Mouse (Mus musculus): Measurements from ENCODE around the gene Olfr1472. TPM values are rescaled to one million over a fixed set of nuclear protein-coding genes. Genes with fewer than 3 reads are reported as not detected.
"Not testable (repeated sequence)": the region's sequence is repeated elsewhere in the genome, so short reads cannot be mapped to it uniquely, and the experiment has no call there.

The Olfr1472 gene
- polyA plus RNA-seq (2016; fragmentation: Nextera tagmentation; extraction: Ambion mirVana): not detected in 2 replicates

DNA sequence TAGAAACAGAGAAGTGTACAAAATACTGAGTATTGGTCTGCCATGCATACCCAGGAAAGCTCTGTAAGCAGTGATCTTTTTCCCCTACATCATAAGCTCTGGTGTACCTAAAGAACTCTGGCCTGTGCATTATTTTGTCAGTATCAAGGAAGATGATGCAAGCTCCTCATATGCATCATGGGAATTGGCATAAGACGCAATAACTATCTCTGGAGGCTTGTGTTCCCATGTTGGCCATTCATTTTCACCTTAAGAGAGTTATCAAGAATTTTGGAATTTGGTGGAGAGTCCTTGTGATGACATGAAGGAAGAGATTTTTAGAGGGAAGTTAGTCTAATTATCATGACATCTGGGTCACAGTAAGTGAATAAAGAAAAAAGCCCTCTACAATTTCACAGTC, at the start of gene Olfr1472:
Gene Olfr1472, minus strand, starts transcription at position 101 of the 400 bp plus-strand sequence.
- ATAC-seq (ENCODE audit: insufficient number of reproducible peaks, low FRiP score): no peak
- no peak within 1 kb of the TSS for H3K4me2 ChIP-seq
- no peaks in the 10 kb centered on the region for H3K4me1 ChIP-seq (replicated peaks)
- H3K27me3 ChIP-seq (replicated peaks): no peaks in the 10 kb centered on the region
- 65% methylated on average over 1 of the region's 1 CpGs for WGBS
- no peak within 1 kb of the TSS for H3K27ac ChIP-seq (ENCODE audit: poor library complexity, severe bottlenecking)
- H3K9me3 ChIP-seq (replicated peaks): peaks cover 22% of the 10 kb centered on the region; the same call in 1 of the 2 replicates
- H3K36me3 ChIP-seq: no peaks in the 10 kb centered on the region
- H3K4me3 ChIP-seq: no peak within 1 kb of the TSS
- no peak within 1 kb of the TSS for H3K9ac ChIP-seq

- WGBS: 68% methylated on average over 3 of the region's 3 CpGs
- H3K4me3 ChIP-seq: no peak within 1 kb of the TSS
- no peak within 1 kb of the TSS for H3K9ac ChIP-seq
- peaks cover 16% of the 10 kb centered on the region for H3K9me3 ChIP-seq (replicated peaks)
- no peaks in the 10 kb centered on the region for H3K4me1 ChIP-seq (replicated peaks)
- H3K27me3 ChIP-seq (replicated peaks): no peaks in the 10 kb centered on the region
- no peak within 1 kb of the TSS for H3K27ac ChIP-seq (ENCODE audit: poor library complexity, severe bottlenecking)
- no peak within 1 kb of the TSS for H3K4me2 ChIP-seq
- ATAC-seq (ENCODE audit: insufficient number of reproducible peaks, low FRiP score): no peak
- no peaks in the 10 kb centered on the region for H3K36me3 ChIP-seq
These were observed 44.4 kb upstream of the Olfr1472 start, which contains the start of gene Olfr1477 for GRCm38 (mm10) chr19:13500246-13500645. TSS of gene Olfr1477 (plus strand) at chr19:13500546.

GRCm38 (mm10) chr19:13480096-13480495, 24.2 kb upstream of the Olfr1472 start, which contains the start of gene Olfr1475:
TSS of gene Olfr1475 (minus strand) at chr19:13480196.
- no peak within 1 kb of the TSS for H3K9ac ChIP-seq

DNA sequence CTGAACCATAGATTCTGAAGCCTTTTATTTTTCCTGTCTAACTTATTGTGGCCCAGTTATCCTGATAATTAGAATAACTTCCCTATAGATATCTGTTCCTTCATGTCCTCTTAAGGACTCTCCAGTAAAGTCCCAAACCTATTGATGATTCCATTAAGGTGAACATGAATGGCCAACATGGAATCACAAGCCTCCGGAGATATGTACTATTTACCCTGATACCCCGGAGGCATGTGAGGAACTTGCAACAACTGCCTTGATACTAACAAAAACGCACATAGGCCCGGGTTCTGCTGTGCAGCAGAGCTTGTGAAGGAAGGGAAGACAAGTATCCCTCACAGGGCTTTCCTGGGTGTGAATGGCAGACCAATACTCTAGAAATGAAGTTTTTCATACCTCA, 13.4 kb upstream of the Olfr1472 start, which contains the start of gene Olfr1474:
Gene Olfr1474, plus strand, starts transcription at position 301 of the 400 bp plus-strand sequence.
- not testable (repeated sequence) for H3K27ac ChIP-seq (ENCODE audit: poor library complexity, severe bottlenecking); H3K9me3 ChIP-seq (replicated peaks); H3K4me1 ChIP-seq (replicated peaks); H3K4me3 ChIP-seq; H3K27me3 ChIP-seq (replicated peaks); H3K4me2 ChIP-seq; ATAC-seq (ENCODE audit: insufficient number of reproducible peaks, low FRiP score); H3K36me3 ChIP-seq; H3K9ac ChIP-seq
- WGBS: 67% methylated on average over 4 of the region's 4 CpGs

More at GRCm38 (mm10) chr19:13480096-13480495, 24.2 kb upstream of the Olfr1472 start, which contains the start of gene Olfr1475:
- no peak within 1 kb of the TSS for H3K27ac ChIP-seq (ENCODE audit: poor library complexity, severe bottlenecking)
- H3K36me3 ChIP-seq: no peaks in the 10 kb centered on the region
- H3K4me2 ChIP-seq: no peak within 1 kb of the TSS
- no peak within 1 kb of the TSS for H3K4me3 ChIP-seq
- H3K9me3 ChIP-seq (replicated peaks): no peaks in the 10 kb centered on the region
- H3K27me3 ChIP-seq (replicated peaks): no peaks in the 10 kb centered on the region
- no peaks in the 10 kb centered on the region for H3K4me1 ChIP-seq (replicated peaks)
- ATAC-seq (ENCODE audit: insufficient number of reproducible peaks, low FRiP score): no peak

DNA sequence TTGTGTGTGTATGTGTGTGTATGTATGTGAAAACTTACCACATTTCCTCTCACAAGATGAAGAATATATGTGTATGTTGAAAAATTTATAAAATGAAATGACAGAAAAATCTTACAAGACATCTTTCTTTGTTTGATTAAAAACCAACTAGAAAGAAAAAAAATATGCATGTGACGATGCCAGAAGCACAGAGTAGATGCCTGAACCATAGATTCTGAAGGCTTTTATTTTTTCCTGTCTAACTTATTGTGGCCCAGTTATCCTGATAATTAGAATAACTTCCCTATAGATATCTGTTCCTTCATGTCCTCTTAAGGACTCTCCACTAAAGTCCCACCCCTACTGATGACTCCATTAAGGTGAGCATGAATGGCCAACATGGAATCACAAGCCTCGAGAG, 12.8 kb downstream of the Olfr1472 start, which contains the start of gene Olfr1471:
Gene Olfr1471, plus strand, starts transcription at position 301 of the 400 bp plus-strand sequence.
- not testable (repeated sequence) for H3K36me3 ChIP-seq; H3K9ac ChIP-seq; ATAC-seq (ENCODE audit: insufficient number of reproducible peaks, low FRiP score); H3K4me2 ChIP-seq; H3K4me1 ChIP-seq (replicated peaks); H3K27me3 ChIP-seq (replicated peaks); H3K4me3 ChIP-seq; H3K27ac ChIP-seq (ENCODE audit: poor library complexity, severe bottlenecking); H3K9me3 ChIP-seq (replicated peaks)
- 52% methylated on average over 2 of the region's 2 CpGs for WGBS

GRCm38 (mm10) chr19:13407549-13407948, 48.3 kb downstream of the Olfr1472 start, which contains the start of gene Olfr1469:
TSS of gene Olfr1469 (plus strand) at chr19:13407849.
- no peaks in the 10 kb centered on the region for H3K4me1 ChIP-seq (replicated peaks)
- 0 out of 2 replicates have a peak, but pooled peaks cover 3% of the 10 kb centered on the region for H3K9me3 ChIP-seq (replicated peaks)
- H3K9ac ChIP-seq: no peak within 1 kb of the TSS
- ATAC-seq (ENCODE audit: insufficient number of reproducible peaks, low FRiP score): no peak
- H3K36me3 ChIP-seq: no peaks in the 10 kb centered on the region
- no peaks in the 10 kb centered on the region for H3K27me3 ChIP-seq (replicated peaks)
- H3K4me3 ChIP-seq: no peak within 1 kb of the TSS
- H3K27ac ChIP-seq (ENCODE audit: poor library complexity, severe bottlenecking): no peak within 1 kb of the TSS
- H3K4me2 ChIP-seq: no peak within 1 kb of the TSS
- WGBS: 67% methylated on average over 2 of the region's 2 CpGs

Other genes starting within 250 kb of the Olfr1472 start
- gene Olfr1463, start 224.8 kb downstream of the Olfr1472 start, polyA plus RNA-seq (2016; fragmentation: Nextera tagmentation; extraction: Ambion mirVana): not detected in 2 replicates
- gene Olfr1465, start 140.5 kb downstream of the Olfr1472 start, polyA plus RNA-seq (2016; fragmentation: Nextera tagmentation; extraction: Ambion mirVana): not detected in 2 replicates
- gene Olfr1466, start 117.2 kb downstream of the Olfr1472 start, polyA plus RNA-seq (2016; fragmentation: Nextera tagmentation; extraction: Ambion mirVana): not detected in 2 replicates
- not detected in 2 replicates for gene Olfr1467, start 93.8 kb downstream of the Olfr1472 start, polyA plus RNA-seq (2016; fragmentation: Nextera tagmentation; extraction: Ambion mirVana)
- gene Olfr1469, start 48.2 kb downstream of the Olfr1472 start, polyA plus RNA-seq (2016; fragmentation: Nextera tagmentation; extraction: Ambion mirVana): not detected in 2 replicates
- gene Olfr1471, start 12.7 kb downstream of the Olfr1472 start, polyA plus RNA-seq (2016; fragmentation: Nextera tagmentation; extraction: Ambion mirVana): not detected in 2 replicates
- not detected in 2 replicates for gene Olfr1474, start 13.5 kb upstream of the Olfr1472 start, polyA plus RNA-seq (2016; fragmentation: Nextera tagmentation; extraction: Ambion mirVana)
- gene Olfr1475, start 24.1 kb upstream of the Olfr1472 start, polyA plus RNA-seq (2016; fragmentation: Nextera tagmentation; extraction: Ambion mirVana): not detected in 2 replicates
- gene Olfr1477, start 44.5 kb upstream of the Olfr1472 start, polyA plus RNA-seq (2016; fragmentation: Nextera tagmentation; extraction: Ambion mirVana): not detected in 2 replicates
- not detected in 2 replicates for gene Olfr1480, start 71.8 kb upstream of the Olfr1472 start, polyA plus RNA-seq (2016; fragmentation: Nextera tagmentation; extraction: Ambion mirVana)
- gene Olfr1484, start 127.4 kb upstream of the Olfr1472 start, polyA plus RNA-seq (2016; fragmentation: Nextera tagmentation; extraction: Ambion mirVana): not detected in 2 replicates
- not detected in 2 replicates for gene Olfr1487, start 161.3 kb upstream of the Olfr1472 start, polyA plus RNA-seq (2016; fragmentation: Nextera tagmentation; extraction: Ambion mirVana)
- not detected in 2 replicates for gene Olfr1489, start 175.5 kb upstream of the Olfr1472 start, polyA plus RNA-seq (2016; fragmentation: Nextera tagmentation; extraction: Ambion mirVana)
- not detected in 2 replicates for gene Olfr1490, start 195.0 kb upstream of the Olfr1472 start, polyA plus RNA-seq (2016; fragmentation: Nextera tagmentation; extraction: Ambion mirVana)
- gene Olfr1491, start 241.2 kb upstream of the Olfr1472 start, polyA plus RNA-seq (2016; fragmentation: Nextera tagmentation; extraction: Ambion mirVana): not detected in 2 replicates